Mouse (Mus musculus) heart, adult 2 months (tissue): ENCODE measurements around the gene Nell1.

Source experiments
- CTCF ChIP-seq: fragments of 200-600 bp; IDR thresholded peaks from 2 replicates; pipeline ENCODE4 v1.8.1; 2022; ENCODE audit warnings: antibody characterized with exemption, mild to moderate bottlenecking, moderate library complexity
- POLR2A ChIP-seq: fragments of 200-500 bp; IDR thresholded peaks from 2 replicates; pipeline ENCODE4 v1.6.1; 2011; ENCODE audit warnings: mild to moderate bottlenecking, low read depth, low read length, control low read depth; ENCODE audit not compliant: insufficient read depth

DNA sequence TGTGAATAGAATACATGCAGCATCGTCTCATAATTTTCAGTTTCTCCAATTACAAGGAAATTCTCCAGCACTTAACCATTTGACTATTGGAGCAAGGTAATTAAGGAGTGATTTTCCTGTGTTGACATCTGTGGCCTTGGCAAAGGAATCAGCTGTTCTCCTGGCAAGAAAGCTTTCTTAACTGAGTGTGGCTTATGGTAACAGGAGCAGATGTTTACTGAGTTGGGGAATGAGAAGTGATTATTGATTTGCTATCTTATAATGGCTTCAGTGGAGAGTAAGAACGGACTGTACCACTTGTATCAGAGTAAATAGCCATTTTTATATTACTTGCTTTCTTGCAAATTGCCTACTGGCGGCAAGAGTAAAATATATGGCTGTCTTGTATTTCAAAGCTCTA lies 913.0 kb downstream of the Nell1 start:
- no peak for TF ChIP-seq CTCF
- no peak for TF ChIP-seq POLR2A
